Mouse (Mus musculus): ENCODE results near the gene Fscn2. TPM values are rescaled to one million over a fixed set of nuclear protein-coding genes. Genes with fewer than 3 reads are reported as not detected.

Fscn2 gene
- total RNA-seq (2022), result not detected

- no peak for DNase-seq (ENCODE audit: low spot score)
Measured at GRCm38 (mm10) chr11:120361295-120361694, at the start of gene Fscn2. Gene Fscn2, plus strand, starts transcription at chr11:120361534.

DNA sequence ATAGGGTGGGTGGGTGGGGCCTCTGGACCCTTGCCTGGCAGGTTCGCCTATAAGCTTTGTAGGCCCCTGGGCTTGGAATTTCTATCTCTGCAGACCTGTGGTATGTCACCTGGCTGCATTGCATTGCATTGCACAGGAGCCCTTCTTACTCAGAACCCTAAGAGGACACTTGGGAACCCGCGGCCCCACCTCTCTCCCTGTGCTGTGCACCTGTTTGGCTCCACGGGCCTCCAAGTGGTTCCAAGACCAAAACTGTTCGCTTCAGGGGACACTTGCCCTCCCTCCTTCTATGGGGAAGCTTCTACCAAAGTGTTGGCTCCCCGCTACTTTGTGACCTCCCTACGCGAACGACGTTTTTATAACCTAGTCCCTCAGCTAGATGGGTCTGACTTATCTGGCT, 49.8 kb upstream of the Fscn2 start:
- no peak for DNase-seq (ENCODE audit: low spot score)

DNA sequence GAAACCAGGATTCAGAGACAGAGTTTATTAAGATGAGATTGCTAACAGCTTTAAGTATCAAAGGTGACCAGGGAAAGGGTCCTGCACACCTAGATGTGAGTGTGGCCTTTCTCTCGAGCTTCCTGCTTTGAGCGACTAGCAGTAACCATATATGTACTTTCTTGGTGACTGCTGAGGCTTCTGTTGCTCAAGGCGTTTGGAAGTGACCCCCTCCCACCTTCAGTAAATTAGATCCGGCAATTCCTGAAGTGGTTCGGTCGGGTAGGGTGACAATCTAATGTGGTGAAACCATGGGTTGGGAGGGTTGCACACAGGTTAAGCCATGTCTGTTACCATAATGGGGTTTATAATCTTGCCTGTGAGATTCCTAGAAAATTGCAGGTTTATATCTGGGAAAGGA, 49.3 kb upstream of the Fscn2 start:
- no peak for DNase-seq (ENCODE audit: low spot score)

GRCm38 (mm10) chr11:120313906-120314685, 47.2 kb upstream of the Fscn2 start:
- no peak for DNase-seq (ENCODE audit: low spot score)

GRCm38 (mm10) chr11:120314721-120315415, 46.5 kb upstream of the Fscn2 start:
- no peak for DNase-seq (ENCODE audit: low spot score)

DNA sequence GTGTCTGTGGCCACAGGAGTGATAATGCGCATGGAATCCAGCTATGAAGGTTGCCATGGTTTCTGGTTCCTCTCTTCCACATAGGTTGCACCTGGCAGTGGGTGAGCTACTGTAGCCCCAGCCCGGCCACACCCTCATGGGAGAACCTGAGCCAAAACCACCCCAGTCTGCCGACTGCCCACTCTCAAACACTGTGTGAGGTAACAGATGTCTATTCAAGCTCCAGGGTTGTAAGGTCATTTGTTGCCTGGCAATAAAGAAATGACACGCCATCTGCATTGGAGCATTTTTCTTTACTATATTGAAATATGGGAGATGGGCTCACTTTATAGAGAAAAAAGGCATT, 45.9 kb upstream of the Fscn2 start:
- DNase-seq (ENCODE audit: low spot score), result no peak

- DNase-seq (ENCODE audit: low spot score), result peak; percentile 96
Measured at GRCm38 (mm10) chr11:120315832-120316689, 45.3 kb upstream of the Fscn2 start.

- no peak for DNase-seq (ENCODE audit: low spot score)
Measured at GRCm38 (mm10) chr11:120316690-120317254, 44.6 kb upstream of the Fscn2 start.

GRCm38 (mm10) chr11:120317456-120317855, 43.9 kb upstream of the Fscn2 start:
- DNase-seq (ENCODE audit: low spot score), result no peak

DNA sequence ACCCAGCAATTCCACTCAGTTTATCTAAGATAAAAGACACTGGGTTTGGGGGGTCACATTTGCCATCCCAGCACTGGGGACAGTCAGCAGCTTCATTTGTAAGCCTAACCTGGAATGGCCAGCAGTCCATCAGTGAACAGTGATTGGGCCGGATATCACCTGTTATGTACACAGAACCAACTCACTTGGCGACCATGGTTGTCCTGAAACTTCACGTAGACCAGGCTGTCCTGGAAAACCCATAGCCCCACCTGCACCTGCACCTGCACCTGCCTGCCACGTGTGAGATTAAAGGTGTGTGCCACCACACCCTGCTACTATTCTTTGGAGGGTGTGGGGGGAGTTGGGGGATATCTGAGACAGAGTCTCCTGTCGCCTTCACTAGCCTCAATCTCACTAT, 42.0 kb upstream of the Fscn2 start:
- no peak for DNase-seq (ENCODE audit: low spot score)

- no peak for DNase-seq (ENCODE audit: low spot score)
Measured at GRCm38 (mm10) chr11:120320156-120320555, 41.2 kb upstream of the Fscn2 start.

DNA sequence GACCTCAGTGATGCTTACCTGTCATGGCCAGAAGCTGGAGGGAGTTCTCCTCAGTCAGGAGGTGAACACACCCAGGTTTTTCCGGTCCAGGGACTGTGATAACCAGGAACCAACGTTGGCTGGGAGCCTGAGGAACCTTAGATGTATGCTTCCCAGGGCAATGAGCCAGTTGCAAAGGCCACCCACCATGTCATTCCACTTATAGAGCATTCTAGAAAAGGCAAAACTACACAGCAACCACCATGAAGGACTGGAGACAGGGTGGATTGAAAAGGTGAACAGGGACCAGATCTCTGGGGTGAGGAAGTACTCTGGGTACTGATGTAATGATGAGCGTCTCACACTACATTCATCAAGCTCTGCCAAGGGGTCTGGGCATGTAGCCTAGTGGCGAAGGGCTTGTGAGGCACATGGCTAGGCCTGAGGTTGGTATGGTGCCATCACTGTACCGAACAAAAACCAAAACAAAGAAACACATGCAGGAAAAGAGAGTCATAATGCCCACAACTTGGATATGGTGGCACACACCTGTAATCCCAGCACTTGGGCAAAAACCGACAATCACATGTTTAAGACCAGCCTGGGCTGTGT, 25.8 kb upstream of the Fscn2 start:
- DNase-seq (ENCODE audit: low spot score), result no peak

GRCm38 (mm10) chr11:120337447-120337846, 23.9 kb upstream of the Fscn2 start:
- DNase-seq (ENCODE audit: low spot score), result no peak

DNA sequence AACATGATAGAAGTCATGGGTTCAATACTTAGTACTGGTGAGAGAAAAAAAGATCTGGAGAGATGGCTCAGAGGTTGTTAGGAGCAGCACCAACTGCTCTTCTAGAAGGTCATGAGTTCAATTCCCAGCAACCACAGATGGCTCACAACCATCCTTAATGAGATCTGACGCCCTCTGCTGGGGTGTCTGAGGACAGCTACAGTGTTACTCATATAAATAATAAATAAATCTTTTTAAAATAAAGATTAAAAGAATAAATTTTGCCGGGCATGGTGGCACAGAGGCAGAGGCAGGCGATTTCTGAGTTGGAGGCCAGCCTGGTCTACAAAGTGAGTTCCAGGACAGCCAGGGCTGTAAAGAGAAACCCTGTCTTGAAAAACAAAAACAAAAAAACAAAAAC, 22.5 kb upstream of the Fscn2 start:
- no peak for DNase-seq (ENCODE audit: low spot score)

- no peak for DNase-seq (ENCODE audit: low spot score)
Measured at GRCm38 (mm10) chr11:120339978-120340513, 21.3 kb upstream of the Fscn2 start.

- DNase-seq (ENCODE audit: low spot score), result no peak
Measured at GRCm38 (mm10) chr11:120341661-120342060, 19.7 kb upstream of the Fscn2 start.

GRCm38 (mm10) chr11:120342656-120343160, 18.6 kb upstream of the Fscn2 start:
- no peak for DNase-seq (ENCODE audit: low spot score)

GRCm38 (mm10) chr11:120343519-120344309, 17.6 kb upstream of the Fscn2 start:
- no peak for DNase-seq (ENCODE audit: low spot score)

DNA sequence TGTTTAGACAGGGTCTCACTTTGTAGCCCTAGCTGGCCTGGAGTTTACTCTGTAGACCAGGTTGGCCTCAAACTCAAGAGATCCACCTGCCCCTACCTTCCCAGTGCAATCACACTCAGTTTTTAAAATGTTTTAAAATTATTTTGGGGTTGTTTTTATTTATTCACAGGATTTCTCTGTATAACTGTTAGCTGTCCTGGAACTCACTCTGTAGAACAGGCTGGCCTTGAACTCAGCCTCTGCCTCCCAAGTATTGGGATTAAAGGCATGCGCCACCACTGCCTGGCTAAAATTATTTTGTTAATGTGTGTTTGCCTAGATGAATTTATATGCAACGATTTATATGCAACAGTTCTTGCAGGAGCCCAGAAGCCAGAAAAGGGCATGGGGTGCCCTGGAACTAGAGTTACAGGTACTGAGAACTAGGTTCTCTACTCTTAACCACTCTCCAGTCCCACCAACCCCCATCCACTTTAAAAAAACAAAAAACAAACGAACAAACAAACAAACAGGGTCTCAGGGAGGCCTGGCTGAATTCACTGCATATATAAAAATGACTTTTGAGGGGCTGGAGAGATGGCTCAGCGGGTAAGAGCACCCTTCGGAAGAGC, 16.9 kb upstream of the Fscn2 start:
- DNase-seq (ENCODE audit: low spot score), result no peak
